Mouse (Mus musculus) lung, embryonic 16.5 days (tissue): ENCODE data around the gene Tbc1d10b. TPM values are rescaled to one million over a fixed set of nuclear protein-coding genes. Genes with fewer than 3 reads are reported as not detected.
"Not testable (repeated sequence)": the region's sequence is repeated elsewhere in the genome, so short reads cannot be mapped to it uniquely, and the experiment has no call there.

Experiments
- ATAC-seq: fragments of 200-750 bp; cut with Nextera tagmentation; 2 replicates; pipeline ENCODE4 v1.8.0; 2017; ENCODE audit warnings: low read depth, mild to moderate bottlenecking, moderate library complexity
- H3K27ac ChIP-seq: fragments of 300-500 bp; sonication (generic); 2 replicates; pipeline ENCODE4 v1.5.1; 2014; ENCODE audit warnings: mild to moderate bottlenecking, control low read depth, low read length
- H3K27me3 ChIP-seq: fragments of 300-500 bp; sonication (generic); 2 replicates; pipeline ENCODE4 v1.6.1; 2014; ENCODE audit warnings: low read depth, low read length, mixed read lengths; ENCODE audit not compliant: control insufficient read depth, insufficient read depth
- H3K36me3 ChIP-seq: fragments of 300-500 bp; sonication (generic); 2 replicates; pipeline ENCODE4 v1.6.1; 2014; ENCODE audit warnings: low read length; ENCODE audit not compliant: control insufficient read depth, insufficient read depth
- H3K4me1 ChIP-seq: fragments of 300-500 bp; sonication (generic); replicated peaks from 2 replicates; pipeline ENCODE4 v1.6.1; 2014; ENCODE audit warnings: low read length, mixed read lengths; ENCODE audit not compliant: control insufficient read depth, insufficient read depth
- H3K4me2 ChIP-seq: fragments of 300-500 bp; sonication (generic); 2 replicates; pipeline ENCODE4 v1.6.1; 2014; ENCODE audit warnings: low read depth, low read length, control low read depth
- H3K4me3 ChIP-seq: fragments of 300-500 bp; sonication (generic); 2 replicates; pipeline ENCODE4 v1.5.1; 2014; ENCODE audit warnings: mild to moderate bottlenecking, low read length, control low read depth
- H3K9ac ChIP-seq: fragments of 300-500 bp; sonication (generic); 2 replicates; pipeline ENCODE4 v1.6.1; 2014; ENCODE audit warnings: low read length, control low read depth
- H3K9me3 ChIP-seq: fragments of 300-500 bp; sonication (generic); 2 replicates; pipeline ENCODE4 v1.6.1; 2016; ENCODE audit warnings: low read length; ENCODE audit not compliant: control insufficient read depth
- WGBS: fragments of 180-500 bp; shearing (Covaris S2); extraction: QIAGEN DNeasy Blood & Tissue Kit; methylation state at CpG from one replicate; pipeline ENCODE4 v1.1.7; 2014; 5-methylcytosine and 5-hydroxymethylcytosine counted together
- polyA plus RNA-seq: library from polyadenylated mRNA; unstranded; fragments of >200 nt; fragmentation: Nextera tagmentation; extraction: Ambion mirVana; gene quantifications from 2 replicates; pipeline ENCODE4 v1.2.1, GENCODE M21; 2015

The Tbc1d10b gene
- 20.5 and 23.8 TPM in 2 replicates for polyA plus RNA-seq

DNA sequence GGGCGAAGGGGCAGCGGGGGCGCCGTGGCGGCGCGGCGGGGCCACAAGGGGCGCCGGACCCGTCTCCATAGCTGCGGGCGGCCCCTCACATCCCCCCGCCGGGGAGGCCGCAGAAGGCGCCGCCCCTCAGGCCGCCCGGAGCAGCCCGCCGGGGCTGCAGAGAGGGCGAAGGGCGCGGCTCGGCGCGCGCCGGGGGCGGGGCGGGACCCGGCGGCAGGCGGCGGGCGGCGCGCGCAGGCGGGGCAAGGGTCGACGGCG lies at the start of gene Tbc1d10b:
TSS of gene Tbc1d10b (minus strand) at position 174 of the 258 bp plus-strand sequence.
- 0% methylated on average over 2 of the region's 44 CpGs for WGBS
- Histone ChIP-seq H3K27ac (peak within 1 kb of the TSS; percentile 89), H3K4me3 (peak within 1 kb of the TSS; percentile 90), H3K4me1 (peaks cover 15% of the 10 kb centered on the region), H3K27me3 (no peaks in the 10 kb centered on the region), H3K36me3 (peaks cover 5% of the 10 kb centered on the region), H3K9me3 (no peaks in the 10 kb centered on the region), H3K9ac (peak within 1 kb of the TSS; percentile 96), H3K4me2 (peak within 1 kb of the TSS; percentile 92)
- ATAC-seq, result peak; percentile 56

DNA sequence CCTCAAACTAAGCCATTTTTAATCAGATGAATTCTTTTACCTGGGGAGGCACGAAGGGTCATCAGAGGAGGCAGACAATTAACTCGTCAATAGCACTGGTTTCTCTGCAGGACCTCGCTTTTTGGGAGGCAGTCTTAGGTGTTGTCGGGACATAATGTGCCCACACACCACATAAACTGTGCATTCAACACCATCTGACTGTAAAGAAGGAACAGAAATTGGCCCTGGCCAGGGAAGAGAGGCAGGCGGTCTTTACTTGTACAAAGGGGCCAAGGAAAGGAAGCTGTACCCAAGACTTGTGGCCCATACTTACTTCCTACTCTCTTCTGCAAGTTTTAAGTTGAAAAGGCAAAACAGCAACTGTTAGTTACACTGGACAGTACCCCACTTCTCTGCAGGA lies 48.2 kb upstream of the Tbc1d10b start:
- WGBS, result 90% methylated on average over 5 of the region's 5 CpGs
- peaks cover 22% of the 10 kb centered on the region for H3K4me1 ChIP-seq
- no peak overlapping the region for H3K4me2 ChIP-seq
- no peak overlapping the region for H3K9ac ChIP-seq
- H3K27ac ChIP-seq, result no peak overlapping the region
- H3K9me3 ChIP-seq, result no peaks in the 10 kb centered on the region
- no peak overlapping the region for H3K4me3 ChIP-seq
- H3K36me3 ChIP-seq, result no peaks in the 10 kb centered on the region
- H3K27me3 ChIP-seq, result no peaks in the 10 kb centered on the region
- ATAC-seq, result no peak

DNA sequence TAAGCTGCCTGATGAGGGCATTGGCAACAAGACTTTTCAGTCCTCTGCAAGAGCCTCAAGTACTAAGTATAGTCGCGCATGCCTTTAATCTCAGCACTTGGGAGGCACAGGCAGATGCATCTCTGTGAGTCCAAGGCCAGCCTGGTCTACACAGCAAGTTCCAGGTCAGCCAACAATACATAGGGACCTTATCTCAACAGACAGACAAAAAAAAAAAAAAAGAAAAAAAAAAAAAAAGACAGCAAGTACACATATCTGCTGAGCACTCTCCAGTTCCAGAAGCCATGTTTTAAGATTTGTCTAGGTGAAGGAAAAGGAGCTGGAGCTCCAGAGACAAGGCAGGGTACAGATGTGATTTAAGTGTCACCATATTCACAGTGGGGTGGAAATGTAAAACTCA lies 47.7 kb upstream of the Tbc1d10b start:
- Histone ChIP-seq H3K27ac (no peak overlapping the region), H3K9ac (no peak overlapping the region), H3K36me3 (no peaks in the 10 kb centered on the region), H3K4me1 (peaks cover 18% of the 10 kb centered on the region), H3K4me3 (no peak overlapping the region), H3K27me3 (no peaks in the 10 kb centered on the region), H3K4me2 (no peak overlapping the region), H3K9me3 (no peaks in the 10 kb centered on the region)
- WGBS, result 90% methylated on average over 2 of the region's 2 CpGs
- no peak for ATAC-seq

DNA sequence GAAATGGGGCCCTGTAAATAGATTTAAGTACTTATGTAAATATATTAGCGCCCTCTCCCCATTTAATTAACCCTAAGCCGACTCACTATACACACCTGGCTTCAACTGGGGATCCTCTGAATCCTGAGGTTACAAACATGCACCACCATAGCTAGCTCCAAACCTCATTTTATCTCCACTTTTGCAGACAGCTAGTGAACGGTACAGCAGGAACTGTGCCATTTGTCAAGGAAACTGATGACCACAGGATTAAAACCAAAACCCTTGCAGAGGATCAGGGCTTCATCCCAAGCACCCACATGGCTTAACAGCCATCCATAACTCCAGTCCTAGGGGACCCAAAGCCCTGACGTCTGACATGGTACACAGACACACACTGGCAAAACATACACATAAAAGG lies 46.7 kb upstream of the Tbc1d10b start:
- H3K4me2 ChIP-seq, result peak overlapping the region; percentile 91
- peaks cover 16% of the 10 kb centered on the region for H3K4me1 ChIP-seq
- no peaks in the 10 kb centered on the region for H3K27me3 ChIP-seq
- no peaks in the 10 kb centered on the region for H3K36me3 ChIP-seq
- WGBS, result 14% methylated on average over 4 of the region's 4 CpGs
- no peak for ATAC-seq
- H3K27ac ChIP-seq, result peak overlapping the region; percentile 81; the same call in 1 of the 2 replicates
- H3K4me3 ChIP-seq, result peak overlapping the region; percentile 72
- H3K9me3 ChIP-seq, result no peaks in the 10 kb centered on the region
- H3K9ac ChIP-seq, result peak overlapping the region; percentile 78

DNA sequence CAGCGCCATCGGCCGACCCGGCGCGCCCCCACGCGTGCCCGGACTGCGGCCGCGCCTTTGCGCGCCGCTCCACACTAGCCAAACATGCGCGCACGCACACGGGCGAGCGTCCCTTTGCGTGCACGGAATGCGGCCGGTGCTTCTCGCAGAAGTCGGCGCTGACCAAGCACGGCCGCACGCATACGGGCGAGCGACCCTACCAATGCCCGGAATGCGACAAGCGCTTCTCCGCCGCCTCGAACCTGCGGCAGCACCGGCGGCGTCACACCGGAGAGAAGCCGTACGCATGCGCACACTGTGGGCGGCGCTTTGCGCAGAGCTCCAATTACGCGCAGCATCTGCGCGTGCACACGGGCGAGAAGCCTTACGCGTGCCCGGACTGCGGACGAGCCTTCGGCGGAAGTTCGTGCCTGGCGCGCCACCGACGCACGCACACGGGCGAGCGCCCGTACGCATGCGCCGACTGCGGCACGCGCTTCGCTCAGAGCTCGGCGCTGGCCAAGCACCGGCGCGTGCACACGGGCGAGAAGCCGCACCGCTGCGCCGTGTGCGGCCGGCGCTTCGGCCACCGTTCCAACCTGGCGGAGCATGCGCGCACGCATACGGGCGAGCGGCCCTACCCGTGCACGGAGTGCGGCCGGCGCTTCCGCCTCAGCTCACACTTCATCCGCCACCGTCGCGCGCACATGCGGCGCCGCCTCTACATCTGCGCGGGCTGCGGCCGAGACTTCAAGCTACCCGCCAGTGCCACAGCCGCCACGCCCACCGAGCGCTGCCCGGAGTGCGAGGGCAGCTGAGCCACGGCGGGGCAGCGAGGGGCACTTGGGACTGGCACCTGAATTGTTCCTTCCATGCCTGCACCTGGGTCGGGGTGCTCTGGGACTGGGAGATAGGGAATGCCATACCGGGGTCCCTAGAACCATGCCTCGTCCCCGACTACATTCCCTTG lies 45.8 kb upstream of the Tbc1d10b start:
- Histone ChIP-seq H3K4me3 (peak overlapping the region; percentile 72), H3K27ac (peak overlapping the region; percentile 84), H3K4me2 (peak overlapping the region; percentile 91), H3K9ac (peak overlapping the region; percentile 81), H3K9me3 (no peaks in the 10 kb centered on the region), H3K27me3 (no peaks in the 10 kb centered on the region), H3K4me1 (peaks cover 10% of the 10 kb centered on the region), H3K36me3 (no peaks in the 10 kb centered on the region)
- under 1% methylated on average over 136 of the region's 136 CpGs for WGBS
- peak; percentile 94 for ATAC-seq

DNA sequence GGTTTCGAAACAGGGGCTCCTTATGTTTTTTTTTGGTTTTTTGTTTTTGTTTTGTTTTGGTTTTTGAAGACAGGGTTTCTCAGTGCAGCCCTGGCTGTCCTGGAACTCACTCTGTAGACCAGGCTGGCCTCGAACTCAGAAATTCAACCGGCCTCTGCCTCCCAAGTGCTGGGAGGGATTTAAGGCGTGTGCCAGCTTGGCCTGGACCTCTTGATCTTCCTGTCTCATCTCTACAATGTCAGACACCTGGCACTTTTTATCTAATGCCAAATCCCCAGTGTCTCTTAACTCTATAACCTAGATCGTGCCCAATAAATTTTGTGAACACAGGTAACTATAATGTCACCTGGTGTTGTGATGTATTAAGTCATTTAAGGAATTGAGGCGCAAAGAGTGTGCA lies 45.1 kb upstream of the Tbc1d10b start:
- ATAC-seq, result no peak
- no peaks in the 10 kb centered on the region for H3K27me3 ChIP-seq
- H3K36me3 ChIP-seq, result 0 out of 2 replicates have a peak, but pooled peaks cover 3% of the 10 kb centered on the region
- H3K9ac ChIP-seq, result peak overlapping the region; percentile 81
- H3K4me1 ChIP-seq, result peaks cover 10% of the 10 kb centered on the region
- peak overlapping the region; percentile 91 for H3K4me2 ChIP-seq
- peak overlapping the region; percentile 72 for H3K4me3 ChIP-seq
- no peaks in the 10 kb centered on the region for H3K9me3 ChIP-seq
- H3K27ac ChIP-seq, result peak overlapping the region; percentile 84
- 67% methylated on average over 6 of the region's 6 CpGs for WGBS

DNA sequence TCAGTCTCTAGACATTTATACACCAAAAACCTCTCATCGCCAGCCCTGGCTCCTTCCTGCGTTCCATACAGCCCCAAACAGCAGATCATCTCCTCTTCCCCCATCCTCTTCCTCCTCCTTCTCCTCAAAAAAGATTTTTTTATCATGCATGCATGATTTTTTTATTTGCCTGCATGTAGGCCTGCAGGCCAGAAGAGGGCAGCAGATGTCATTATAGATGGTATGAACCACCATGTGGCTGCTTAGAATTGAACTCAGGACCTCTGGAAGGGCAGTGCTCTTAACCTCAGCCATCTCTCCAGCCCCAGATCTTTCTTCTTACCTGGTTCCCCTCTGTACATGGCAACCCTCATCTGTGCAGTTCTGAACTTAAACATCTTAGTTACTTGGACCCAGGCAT lies 44.1 kb upstream of the Tbc1d10b start:
- 72% methylated on average over 2 of the region's 2 CpGs for WGBS
- no peak overlapping the region for H3K4me2 ChIP-seq
- no peak overlapping the region for H3K27ac ChIP-seq
- peaks cover 10% of the 10 kb centered on the region for H3K4me1 ChIP-seq
- H3K9me3 ChIP-seq, result no peaks in the 10 kb centered on the region
- H3K36me3 ChIP-seq, result 0 out of 2 replicates have a peak, but pooled peaks cover 3% of the 10 kb centered on the region
- H3K9ac ChIP-seq, result no peak overlapping the region
- no peaks in the 10 kb centered on the region for H3K27me3 ChIP-seq
- H3K4me3 ChIP-seq, result no peak overlapping the region
- ATAC-seq, result no peak

DNA sequence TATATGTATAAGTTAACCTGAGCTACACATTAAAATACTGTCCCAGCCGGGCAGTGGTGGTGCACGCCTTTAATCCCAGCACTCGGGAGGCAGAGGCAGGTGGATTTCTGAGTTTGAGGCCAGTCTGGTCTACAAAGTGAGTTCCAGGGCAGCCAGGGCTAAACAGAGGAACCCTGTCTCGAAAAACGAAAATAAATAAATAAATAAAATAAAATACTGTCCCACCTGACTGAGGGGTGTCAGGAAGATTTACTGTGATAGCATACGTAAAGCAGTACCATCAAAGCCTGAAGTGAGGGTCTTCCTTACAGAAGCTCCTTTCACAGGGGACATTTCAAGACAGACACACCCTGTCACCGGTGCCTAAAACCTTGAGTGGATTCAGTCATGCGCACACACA lies 42.2 kb upstream of the Tbc1d10b start:
- 84% methylated on average over 8 of the region's 8 CpGs for WGBS
- not testable (repeated sequence) for H3K36me3 ChIP-seq, ATAC-seq

DNA sequence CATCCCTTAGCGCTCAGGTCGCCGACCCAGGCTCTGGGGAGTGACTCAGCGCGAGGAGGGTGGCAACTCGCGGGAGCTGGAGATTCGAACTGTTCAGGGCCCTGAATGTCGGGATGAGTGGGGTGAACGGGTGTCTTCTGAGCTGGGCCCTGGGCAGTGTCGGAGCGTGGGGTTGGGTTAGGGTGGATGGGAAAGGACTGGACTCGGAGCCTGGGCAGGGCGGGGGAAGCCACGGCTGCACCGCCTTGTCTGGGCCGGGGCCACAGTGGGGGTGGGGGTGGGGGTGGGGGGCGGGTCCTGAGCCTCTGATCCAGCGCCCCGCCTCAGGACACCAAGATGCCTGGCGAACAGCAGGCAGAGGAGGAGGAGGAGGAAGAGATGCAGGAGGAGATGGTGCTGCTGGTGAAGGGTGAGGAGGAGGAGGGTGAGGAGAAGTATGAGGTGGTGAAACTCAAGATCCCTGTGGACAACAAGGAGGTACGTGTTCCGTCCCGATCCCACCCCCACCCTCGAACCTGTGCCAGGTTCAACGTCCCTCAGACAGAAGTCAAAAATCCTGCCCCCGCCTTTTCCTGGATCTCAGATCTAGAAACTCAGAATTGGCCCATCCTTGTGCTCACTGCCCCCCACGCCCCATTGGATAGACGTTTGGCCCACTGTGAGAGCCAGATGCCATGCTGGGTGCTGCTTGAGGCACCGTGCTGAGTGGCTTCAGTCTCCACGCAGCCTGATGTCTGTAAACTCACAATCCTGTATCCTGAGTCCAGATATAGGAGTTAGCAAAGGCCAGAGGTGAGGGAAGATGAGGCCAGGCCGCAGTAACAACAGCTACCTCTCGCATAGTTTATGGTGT lies 36.6 kb upstream of the Tbc1d10b start:
- H3K9ac ChIP-seq, result peak overlapping the region; percentile 97
- 0 out of 2 replicates have a peak, but pooled peaks cover 2% of the 10 kb centered on the region for H3K9me3 ChIP-seq
- no peaks in the 10 kb centered on the region for H3K27me3 ChIP-seq
- peaks cover 5% of the 10 kb centered on the region; the same call in 1 of the 2 replicates for H3K36me3 ChIP-seq
- peak overlapping the region; percentile 84 for H3K4me2 ChIP-seq
- H3K4me3 ChIP-seq, result peak overlapping the region; percentile 94
- peaks cover 19% of the 10 kb centered on the region for H3K4me1 ChIP-seq
- ATAC-seq, result peak; percentile 82
- WGBS, result 7% methylated on average over 33 of the region's 33 CpGs
- H3K27ac ChIP-seq, result peak overlapping the region; percentile 95

More for the DNA sequence above, 42.2 kb upstream of the Tbc1d10b start:
- not testable (repeated sequence) for H3K27ac ChIP-seq, H3K4me3 ChIP-seq, H3K27me3 ChIP-seq, H3K9ac ChIP-seq, H3K4me2 ChIP-seq, H3K9me3 ChIP-seq
- peaks cover 19% of the 10 kb centered on the region for H3K4me1 ChIP-seq
